Comparison of ENCODE assay signal across 9 mouse cellular contexts in genomic region chr7:49777585-49777984, GRCm38 (mm10). TPM values are rescaled to one million over a fixed set of nuclear protein-coding genes. Genes with fewer than 3 reads are reported as not detected.
DNase-seq lines count a peak whose midpoint lies in the region; ATAC-seq and TF ChIP-seq lines count a peak whose summit lies in the region.
"Had no signal": no experiment of that assay in that cellular context is flagged by ENCODE, and none has a peak within 500 bp of the region (broad histone marks: within the 10 kb centered on the region; RNA-seq: fewer than 3 reads in every experiment).

No protein-coding gene starts in this region.

- intact Hi-C loops in left cerebral cortex, postnatal 25 days (cut with DNase I): no loop called here

- no peak overlapping the region for H3K9ac ChIP-seq in intestine, embryonic 15.5 days
- no peak overlapping the region for H3K9ac ChIP-seq in midbrain, postnatal 0 days (replicated peaks; ENCODE audit: low read length, poor library complexity, severe bottlenecking)

- 53% methylated on average over 3 of the region's 3 CpGs for WGBS in intestine, embryonic 15.5 days
- WGBS in midbrain, postnatal 0 days: 45% methylated on average over 3 of the region's 3 CpGs

- no peaks in the 10 kb centered on the region for H3K27me3 ChIP-seq in intestine, embryonic 15.5 days (replicated peaks)
- 0 out of 2 replicates have a peak, but pooled peaks cover 2% of the 10 kb centered on the region for H3K27me3 ChIP-seq in midbrain, postnatal 0 days (ENCODE audit: insufficient read depth, low read length)

- no peak for DNase-seq in layer of hippocampus, adult 2 months (ENCODE audit: low spot score in 2 of 2)
- DNase-seq in layer of hippocampus, adult 9-10 months (ENCODE audit: low spot score): no peak
- no peak for DNase-seq in midbrain, postnatal 0 days (ENCODE audit: low spot score)
- no peak for DNase-seq in adrenal gland, adult 2 months
- no peak for DNase-seq in right cerebral cortex, adult 18-20 months
- DNase-seq in left cerebral cortex, postnatal 25 days (ENCODE audit: low spot score in 2 of 2): no peak

- no peak overlapping the region for H3K4me2 ChIP-seq in intestine, embryonic 15.5 days (replicated peaks)
- no peak overlapping the region for H3K4me2 ChIP-seq in midbrain, postnatal 0 days (ENCODE audit: low read depth, low read length, poor library complexity, severe bottlenecking)

- H3K4me1 ChIP-seq in intestine, embryonic 15.5 days (replicated peaks): peaks cover 5% of the 10 kb centered on the region; the same call in 1 of the 2 replicates
- H3K4me1 ChIP-seq in midbrain, postnatal 0 days (ENCODE audit: insufficient read depth, low read length): 0 out of 2 replicates have a peak, but pooled peaks cover 6% of the 10 kb centered on the region

- H3K27ac ChIP-seq in layer of hippocampus, adult 2 months: peak overlapping the region; percentile 37; the same call in 1 of the 2 replicates
- H3K27ac ChIP-seq in intestine, embryonic 15.5 days: no peak overlapping the region
- H3K27ac ChIP-seq in midbrain, postnatal 0 days (ENCODE audit: low read depth, low read length): no peak overlapping the region

- peak; percentile 24 for ATAC-seq in erythroid progenitor cell, adult 5-6 weeks (replicated peaks; ENCODE audit: low FRiP score, poor library complexity, severe bottlenecking)
- ATAC-seq in intestine, embryonic 15.5 days: peak; percentile 10
- ATAC-seq in midbrain, postnatal 0 days (ENCODE audit: low FRiP score): peak; percentile 9; the same call in 1 of the 2 replicates

- no peak overlapping the region for H3K4me3 ChIP-seq in layer of hippocampus, adult 2 months
- H3K4me3 ChIP-seq in intestine, embryonic 15.5 days (replicated peaks): no peak overlapping the region
- no peak overlapping the region for H3K4me3 ChIP-seq in midbrain, postnatal 0 days (ENCODE audit: low read depth, low read length)

- no peaks in the 10 kb centered on the region for H3K9me3 ChIP-seq in intestine, embryonic 15.5 days
- no peaks in the 10 kb centered on the region for H3K9me3 ChIP-seq in midbrain, postnatal 0 days (ENCODE audit: low read length)
- H3K9me3 ChIP-seq: heart, embryonic 10.5 days had no signal

- no peak for TF ChIP-seq CTCF in layer of hippocampus, adult 2 months (conservative IDR thresholded peaks at IDR 0.05)
- TF ChIP-seq CTCF in midbrain, postnatal 0 days (IDR thresholded peaks at IDR 0.05): no peak

- peaks cover 6% of the 10 kb centered on the region; the same call in 1 of the 2 replicates for H3K36me3 ChIP-seq in intestine, embryonic 15.5 days
- H3K36me3 ChIP-seq in midbrain, postnatal 0 days (ENCODE audit: insufficient read depth, low read length): peaks cover 10% of the 10 kb centered on the region; the same call in 1 of the 2 replicates

RNA-seq across cellular contexts. Expression of gene Prmt3, which starts 0.6 kb away (rescaled TPM):
- total RNA-seq in layer of hippocampus, adult 2 months (2021): 10 to 100 TPM; 33.5 to 35.0 TPM
- 10.8 and 26.4 TPM in 2 replicates for total RNA-seq in erythroid progenitor cell, adult 5-6 weeks (2015; ENCODE audit: low replicate concordance)
- 5.6 and 11.0 TPM in 2 replicates for total RNA-seq in erythroid progenitor cell, adult 5-6 weeks (2017; ENCODE audit: low replicate concordance)
- polyA plus RNA-seq in intestine, embryonic 15.5 days (2015; fragmentation: Nextera tagmentation; extraction: Ambion mirVana): 51.2 and 52.5 TPM in 2 replicates
- total RNA-seq in midbrain, postnatal 0 days (2014; rRNA removed): 35.5 and 50.6 TPM in 2 replicates
- polyA plus RNA-seq in midbrain, postnatal 0 days (2015; fragmentation: Nextera tagmentation; extraction: Ambion mirVana): 35.9 and 38.1 TPM in 2 replicates
- 10 to 100 TPM; 27.3 to 40.1 TPM for total RNA-seq in adrenal gland, adult 2 months (2021)
- 47.9 and 77.0 TPM in 2 replicates for polyA plus RNA-seq in adrenal gland, adult 2 months (2012; rRNA removed)
- 10 to 100 TPM; 31.0 to 34.8 TPM for total RNA-seq in left cerebral cortex, postnatal 25 days (2021)

RNA-seq across cellular contexts. Expression of gene Htatip2, which starts 18.7 kb away (rescaled TPM):
- 10 to 100 TPM; 10.9 to 12.5 TPM for total RNA-seq in layer of hippocampus, adult 2 months (2021)
- 31.4 and 49.5 TPM in 2 replicates for total RNA-seq in erythroid progenitor cell, adult 5-6 weeks (2015; ENCODE audit: low replicate concordance)
- total RNA-seq in erythroid progenitor cell, adult 5-6 weeks (2017; ENCODE audit: low replicate concordance): 37.7 and 51.5 TPM in 2 replicates
- polyA plus RNA-seq in intestine, embryonic 15.5 days (2015; fragmentation: Nextera tagmentation; extraction: Ambion mirVana): 21.8 and 23.3 TPM in 2 replicates
- 0.38 and 2.4 TPM in 2 replicates for total RNA-seq in midbrain, postnatal 0 days (2014; rRNA removed)
- polyA plus RNA-seq in midbrain, postnatal 0 days (2015; fragmentation: Nextera tagmentation; extraction: Ambion mirVana): 5.5 and 6.1 TPM in 2 replicates
- 10 to 100 TPM; 29.8 to 40.7 TPM for total RNA-seq in adrenal gland, adult 2 months (2021)
- polyA plus RNA-seq in adrenal gland, adult 2 months (2012; rRNA removed): 9.0 and 11.3 TPM in 2 replicates
- 10 to 100 TPM; 11.0 to 12.7 TPM for total RNA-seq in left cerebral cortex, postnatal 25 days (2021)
